Mouse (Mus musculus) brain, adult 2 months (tissue): ENCODE data around the gene Gna11.

Experiments
- DNase-seq: peaks from one replicate; pipeline ENCODE4 v3.0.0; 2011; ENCODE audit warnings: low read depth, low spot score

The Gna11 gene

GRCm38 (mm10) chr10:81507095-81507494, 37.9 kb downstream of the Gna11 start:
- no peak for DNase-seq

- DNase-seq = no peak
Observed at GRCm38 (mm10) chr10:81505016-81505664, 39.9 kb downstream of the Gna11 start.

GRCm38 (mm10) chr10:81502658-81503057, 42.3 kb downstream of the Gna11 start:
- peak; percentile 84 for DNase-seq

- peak; percentile 53 for DNase-seq
Observed at GRCm38 (mm10) chr10:81501863-81502262, 43.1 kb downstream of the Gna11 start.

- DNase-seq = no peak
Observed at GRCm38 (mm10) chr10:81500032-81500431, 45.0 kb downstream of the Gna11 start, which contains the start of gene S1pr4. S1pr4 (minus strand) TSS chr10:81500132.

- no peak for DNase-seq
Observed at GRCm38 (mm10) chr10:81499250-81499901, 45.6 kb downstream of the Gna11 start.

GRCm38 (mm10) chr10:81498316-81499249, 46.4 kb downstream of the Gna11 start:
- no peak for DNase-seq

- DNase-seq = no peak
Observed at GRCm38 (mm10) chr10:81497401-81498270, 47.4 kb downstream of the Gna11 start.

GRCm38 (mm10) chr10:81496969-81497368, 48.0 kb downstream of the Gna11 start:
- DNase-seq = no peak

GRCm38 (mm10) chr10:81496264-81496901, 48.6 kb downstream of the Gna11 start, which contains the start of gene Ncln:
Ncln (minus strand) TSS chr10:81496392.
- DNase-seq = peak; percentile 100

- DNase-seq = peak; percentile 59
Observed at GRCm38 (mm10) chr10:81495616-81496263, 49.2 kb downstream of the Gna11 start.

GRCm38 (mm10) chr10:81495151-81495550, 49.8 kb downstream of the Gna11 start:
- DNase-seq = no peak

- no peak for DNase-seq
Observed at GRCm38 (mm10) chr10:81494260-81495041, 50.5 kb downstream of the Gna11 start.

GRCm38 (mm10) chr10:81493601-81494220, 51.3 kb downstream of the Gna11 start:
- DNase-seq = peak; percentile 10

- DNase-seq = no peak
Observed at GRCm38 (mm10) chr10:81492606-81493240, 52.3 kb downstream of the Gna11 start.

- DNase-seq = no peak
Observed at GRCm38 (mm10) chr10:81491018-81491417, 54.0 kb downstream of the Gna11 start.

- DNase-seq = no peak
Observed at GRCm38 (mm10) chr10:81489941-81490340, 55.0 kb downstream of the Gna11 start.

GRCm38 (mm10) chr10:81488081-81488480, 56.9 kb downstream of the Gna11 start:
- no peak for DNase-seq
